Mouse (Mus musculus): ENCODE results near the gene Aurkaip1.
"Not testable (repeated sequence)": the region's sequence is repeated elsewhere in the genome, so short reads cannot be mapped to it uniquely, and the experiment has no call there.

The Aurkaip1 gene

GRCm38 (mm10) chr4:155831205-155831766 lies at the start of gene Aurkaip1:
Aurkaip1 (plus strand) TSS chr4:155831272.
- peak; percentile 82 for DNase-seq (ENCODE audit: low spot score)

GRCm38 (mm10) chr4:155783486-155784080 lies 47.5 kb upstream of the Aurkaip1 start:
- no peak for DNase-seq (ENCODE audit: low spot score)

- no peak for DNase-seq (ENCODE audit: low spot score)
These were observed 46.9 kb upstream of the Aurkaip1 start for GRCm38 (mm10) chr4:155784081-155784701.

GRCm38 (mm10) chr4:155785246-155785645 lies 45.8 kb upstream of the Aurkaip1 start:
- no peak for DNase-seq (ENCODE audit: low spot score)

GRCm38 (mm10) chr4:155785819-155786218 lies 45.3 kb upstream of the Aurkaip1 start, which contains the start of gene Tmem88b:
Tmem88b (minus strand) TSS chr4:155785874.
- DNase-seq (ENCODE audit: low spot score), result no peak

GRCm38 (mm10) chr4:155788300-155788699 lies 42.8 kb upstream of the Aurkaip1 start:
- no peak for DNase-seq (ENCODE audit: low spot score)

- DNase-seq (ENCODE audit: low spot score), result not testable (repeated sequence)
These were observed 42.2 kb upstream of the Aurkaip1 start for GRCm38 (mm10) chr4:155788833-155789232.

GRCm38 (mm10) chr4:155790021-155790489 lies 41.0 kb upstream of the Aurkaip1 start, which contains the start of gene Ankrd65:
Ankrd65 (plus strand) TSS chr4:155790439.
- DNase-seq (ENCODE audit: low spot score), result no peak

- DNase-seq (ENCODE audit: low spot score), result no peak
These were observed 40.4 kb upstream of the Aurkaip1 start for GRCm38 (mm10) chr4:155790650-155791161.

- no peak for DNase-seq (ENCODE audit: low spot score)
These were observed 39.7 kb upstream of the Aurkaip1 start for GRCm38 (mm10) chr4:155791240-155791933.

- no peak for DNase-seq (ENCODE audit: low spot score)
These were observed 37.3 kb upstream of the Aurkaip1 start for GRCm38 (mm10) chr4:155793730-155794129.

- DNase-seq (ENCODE audit: low spot score), result no peak
These were observed 29.0 kb upstream of the Aurkaip1 start for GRCm38 (mm10) chr4:155802075-155802474.

- DNase-seq (ENCODE audit: low spot score), result no peak
These were observed 28.2 kb upstream of the Aurkaip1 start, which contains the start of gene Mrpl20 for GRCm38 (mm10) chr4:155802741-155803339. Mrpl20 (plus strand) TSS chr4:155802878.

- peak; percentile 85 for DNase-seq (ENCODE audit: low spot score)
These were observed 27.6 kb upstream of the Aurkaip1 start for GRCm38 (mm10) chr4:155803340-155804041.

- DNase-seq (ENCODE audit: low spot score), result no peak
These were observed 23.2 kb upstream of the Aurkaip1 start for GRCm38 (mm10) chr4:155807841-155808240.

GRCm38 (mm10) chr4:155811929-155812664 lies 19.0 kb upstream of the Aurkaip1 start, which contains the start of gene Ccnl2:
Ccnl2 (plus strand) TSS chr4:155812489.
- DNase-seq (ENCODE audit: low spot score), result peak; percentile 52

- DNase-seq (ENCODE audit: low spot score), result no peak
These were observed 18.3 kb upstream of the Aurkaip1 start for GRCm38 (mm10) chr4:155812665-155813181.

GRCm38 (mm10) chr4:155817533-155817932 lies 13.5 kb upstream of the Aurkaip1 start:
- DNase-seq (ENCODE audit: low spot score), result no peak

- DNase-seq (ENCODE audit: low spot score), result no peak
These were observed 10.0 kb upstream of the Aurkaip1 start for GRCm38 (mm10) chr4:155821025-155821424.

GRCm38 (mm10) chr4:155823443-155823842 lies 7.6 kb upstream of the Aurkaip1 start:
- DNase-seq (ENCODE audit: low spot score), result no peak

All from layer of hippocampus, adult 9-10 months (tissue).